Comparison of ENCODE assay signal across 20 mouse cellular contexts in genomic region chr8:30636791-30637190, GRCm38 (mm10).
DNase-seq lines count a peak whose midpoint lies in the region; ATAC-seq lines count a peak whose summit lies in the region.
"Had no signal": no experiment of that assay in that cellular context is flagged by ENCODE, and none has a peak within 500 bp of the region (broad histone marks: within the 10 kb centered on the region; RNA-seq: fewer than 3 reads in every experiment).

No protein-coding gene starts in this region.

- no peaks in the 10 kb centered on the region for H3K9me3 ChIP-seq in hindbrain, embryonic 15.5 days
- no peaks in the 10 kb centered on the region for H3K9me3 ChIP-seq in hindbrain, embryonic 12.5 days (replicated peaks)
- H3K9me3 ChIP-seq: embryonic facial prominence, embryonic 10.5 days; heart, embryonic 12.5 days; midbrain, embryonic 12.5 days had no signal

- DNase-seq in cerebellum, adult 18-20 months, result peak; percentile 55 to 58
- peak; percentile 70 to 74 for DNase-seq in cerebellum, postnatal 25 days
- DNase-seq in lung, adult 18-20 months, result no peak
- DNase-seq in urinary bladder, postnatal 14 days (ENCODE audit: low spot score), result no peak
- DNase-seq: adrenal gland, adult 2 months; gastrocnemius, postnatal 10 days; heart, adult 11 months; heart, postnatal 14 days; kidney, adult 2 months; kidney, postnatal 10 days; thymus, postnatal 14 days had no signal

- peak; percentile 54; the same call in 1 of the 2 replicates for ATAC-seq in hindbrain, embryonic 15.5 days (ENCODE audit: low FRiP score, low read depth)
- no peak for ATAC-seq in hindbrain, embryonic 12.5 days (ENCODE audit: low FRiP score)
- ATAC-seq in cerebellum, adult (ENCODE audit: insufficient number of reproducible peaks, low FRiP score, low TSS enrichment), result peak; percentile 72
- ATAC-seq: inflammation-experienced regulatory T-cells, adult 6 months; lung, postnatal 0 days had no signal

- no peak overlapping the region for H3K4me2 ChIP-seq in hindbrain, embryonic 15.5 days
- no peak overlapping the region for H3K4me2 ChIP-seq in hindbrain, embryonic 12.5 days (replicated peaks)
- H3K4me2 ChIP-seq: heart, embryonic 12.5 days; midbrain, embryonic 12.5 days had no signal

- no peak overlapping the region for H3K4me3 ChIP-seq in hindbrain, embryonic 15.5 days
- H3K4me3 ChIP-seq in hindbrain, embryonic 12.5 days, result no peak overlapping the region
- H3K4me3 ChIP-seq: embryonic facial prominence, embryonic 10.5 days; heart, embryonic 12.5 days; midbrain, embryonic 12.5 days had no signal

- no peak overlapping the region for H3K9ac ChIP-seq in hindbrain, embryonic 15.5 days
- H3K9ac ChIP-seq in hindbrain, embryonic 12.5 days, result no peak overlapping the region
- H3K9ac ChIP-seq: heart, embryonic 12.5 days; liver, embryonic 14.5 days; midbrain, embryonic 12.5 days had no signal

- no peaks in the 10 kb centered on the region for H3K27me3 ChIP-seq in hindbrain, embryonic 15.5 days
- no peaks in the 10 kb centered on the region for H3K27me3 ChIP-seq in hindbrain, embryonic 12.5 days
- H3K27me3 ChIP-seq: heart, embryonic 12.5 days; midbrain, embryonic 12.5 days had no signal

- H3K27ac ChIP-seq in hindbrain, embryonic 15.5 days (replicated peaks), result no peak overlapping the region
- H3K27ac ChIP-seq in hindbrain, embryonic 12.5 days, result no peak overlapping the region
- H3K27ac ChIP-seq: embryonic facial prominence, embryonic 10.5 days; liver, embryonic 14.5 days; midbrain, embryonic 12.5 days had no signal

- H3K4me1 ChIP-seq in hindbrain, embryonic 15.5 days (replicated peaks), result no peaks in the 10 kb centered on the region
- H3K4me1 ChIP-seq in hindbrain, embryonic 12.5 days, result no peaks in the 10 kb centered on the region
- H3K4me1 ChIP-seq: embryonic facial prominence, embryonic 10.5 days; midbrain, embryonic 12.5 days had no signal

- no peaks in the 10 kb centered on the region for H3K36me3 ChIP-seq in hindbrain, embryonic 15.5 days
- no peaks in the 10 kb centered on the region for H3K36me3 ChIP-seq in hindbrain, embryonic 12.5 days
- H3K36me3 ChIP-seq: embryonic facial prominence, embryonic 10.5 days; heart, embryonic 12.5 days; midbrain, embryonic 12.5 days had no signal

- 65% methylated on average over 2 of the region's 2 CpGs for WGBS in hindbrain, embryonic 15.5 days
- WGBS in hindbrain, embryonic 12.5 days, result 76% methylated on average over 2 of the region's 2 CpGs

Comparison
In these comparisons a context has a peak if more than half of its experiments do, and no peak if none do; other contexts are left out.
1. DNase-seq: peak in cerebellum, adult 18-20 months (2 of 2) and cerebellum, postnatal 25 days (2 of 2); none in lung, adult 18-20 months (0 of 2) and urinary bladder, postnatal 14 days (single experiment).